Mouse (Mus musculus): ENCODE measurements around the gene Akt2. TPM values are rescaled to one million over a fixed set of nuclear protein-coding genes. Genes with fewer than 3 reads are reported as not detected.

Akt2 gene
- 86.1 and 92.3 TPM in 2 replicates for polyA plus RNA-seq (2012)

GRCm38 (mm10) chr7:27591266-27592216 lies at the start of gene Akt2:
Gene Akt2 (plus strand): TSS chr7:27591552.
- no peak for TF ChIP-seq GATA1 (IDR thresholded peaks at IDR 0.05; ENCODE audit: low read length)

- no peak for TF ChIP-seq GATA1 (IDR thresholded peaks at IDR 0.05; ENCODE audit: low read length)
These were observed 49.4 kb upstream of the Akt2 start for GRCm38 (mm10) chr7:27541922-27542321.

GRCm38 (mm10) chr7:27542392-27543033 lies 48.8 kb upstream of the Akt2 start:
- no peak for TF ChIP-seq GATA1 (IDR thresholded peaks at IDR 0.05; ENCODE audit: low read length)

GRCm38 (mm10) chr7:27543065-27543464 lies 48.3 kb upstream of the Akt2 start:
- no peak for TF ChIP-seq GATA1 (IDR thresholded peaks at IDR 0.05; ENCODE audit: low read length)

GRCm38 (mm10) chr7:27543851-27544250 lies 47.5 kb upstream of the Akt2 start:
- TF ChIP-seq GATA1 (IDR thresholded peaks at IDR 0.05; ENCODE audit: low read length), result no peak

GRCm38 (mm10) chr7:27544675-27545370 lies 46.5 kb upstream of the Akt2 start:
- TF ChIP-seq GATA1 (IDR thresholded peaks at IDR 0.05; ENCODE audit: low read length), result no peak

- no peak for TF ChIP-seq GATA1 (IDR thresholded peaks at IDR 0.05; ENCODE audit: low read length)
These were observed 41.8 kb upstream of the Akt2 start for GRCm38 (mm10) chr7:27549597-27549996.

- no peak for TF ChIP-seq GATA1 (IDR thresholded peaks at IDR 0.05; ENCODE audit: low read length)
These were observed 39.3 kb upstream of the Akt2 start for GRCm38 (mm10) chr7:27552070-27552469.

GRCm38 (mm10) chr7:27552931-27553513 lies 38.3 kb upstream of the Akt2 start, which contains the start of the genes Pld3 and 2310022A10Rik:
Gene Pld3 (minus strand): TSS chr7:27553218.
Gene 2310022A10Rik (plus strand): TSS chr7:27553233.
- no peak for TF ChIP-seq GATA1 (IDR thresholded peaks at IDR 0.05; ENCODE audit: low read length)

- TF ChIP-seq GATA1 (IDR thresholded peaks at IDR 0.05; ENCODE audit: low read length), result no peak
These were observed 31.0 kb upstream of the Akt2 start for GRCm38 (mm10) chr7:27560291-27560887.

- TF ChIP-seq GATA1 (IDR thresholded peaks at IDR 0.05; ENCODE audit: low read length), result no peak
These were observed 30.4 kb upstream of the Akt2 start for GRCm38 (mm10) chr7:27560978-27561377.

GRCm38 (mm10) chr7:27569580-27570224 lies 21.6 kb upstream of the Akt2 start:
- no peak for TF ChIP-seq GATA1 (IDR thresholded peaks at IDR 0.05; ENCODE audit: low read length)

- TF ChIP-seq GATA1 (IDR thresholded peaks at IDR 0.05; ENCODE audit: low read length), result no peak
These were observed 19.2 kb upstream of the Akt2 start for GRCm38 (mm10) chr7:27572133-27572532.

- TF ChIP-seq GATA1 (IDR thresholded peaks at IDR 0.05; ENCODE audit: low read length), result no peak
These were observed 17.1 kb upstream of the Akt2 start for GRCm38 (mm10) chr7:27574124-27574880.
